Mouse (Mus musculus): ENCODE measurements around the gene Fam234b. TPM values are rescaled to one million over a fixed set of nuclear protein-coding genes. Genes with fewer than 3 reads are reported as not detected.
A peak's percentile ranks its signal among the peaks of the same experiment; 100 is the strongest.

The Fam234b gene
- polyA plus RNA-seq, 1 experiment from 2014 or later: 16.8 TPM

DNA sequence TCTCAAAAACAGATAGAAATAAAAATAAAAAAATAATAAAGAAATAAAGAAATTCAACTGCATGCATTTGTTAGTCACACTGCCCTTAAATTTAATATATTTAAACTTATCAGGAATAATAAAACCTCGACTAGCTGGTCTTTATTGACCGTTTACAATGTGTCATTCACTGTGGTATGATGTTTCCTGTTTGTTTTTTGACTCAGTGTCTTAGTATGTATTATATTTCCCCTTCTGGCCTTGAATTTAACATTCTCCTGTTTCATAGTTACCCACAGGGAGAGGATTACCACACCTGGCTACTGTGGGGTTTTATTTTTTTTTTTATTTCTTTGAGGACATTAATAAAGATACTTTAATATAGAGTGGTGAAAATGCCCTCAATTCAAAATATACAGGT is 64.8 kb downstream of the Fam234b start:
- CTCF ChIA-PET: no interaction called here
- TF ChIP-seq CTCF (IDR thresholded peaks at IDR 0.05): no peak
- POLR2A ChIA-PET: interaction anchor here (0.7 kb wide), 1 partner anchor 480 kb away, joined by 3 read pairs; no protein-coding TSS in a partner anchor
- ATAC-seq (no peak), DNase-seq (ENCODE audit: low read depth, low spot score) (no peak)
- in situ Hi-C loops (cut with MboI; ENCODE audit: low pct_unique_long_range_greater_than_20kb): no loop called here
- no peaks in the 10 kb centered on the region for H3K27me3 ChIP-seq

DNA sequence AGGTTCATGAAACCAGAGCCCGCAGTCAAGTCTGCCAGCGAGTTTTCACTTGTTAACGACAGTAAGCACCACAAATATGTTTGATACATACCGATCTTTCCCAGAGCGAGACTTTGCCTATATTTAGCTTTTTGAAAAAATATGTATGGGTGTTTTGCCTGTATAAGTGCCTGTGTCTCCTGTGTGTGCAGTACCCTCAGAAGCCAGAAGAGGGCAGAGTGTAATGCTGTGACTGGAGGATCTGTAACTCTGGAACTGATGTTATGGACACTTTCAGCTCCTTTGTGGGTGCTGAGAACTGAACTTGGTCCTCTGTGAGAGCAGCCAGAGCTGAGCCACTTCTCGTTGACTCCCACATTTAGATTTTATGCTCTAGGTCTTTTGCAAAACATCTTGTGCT is 66.4 kb downstream of the Fam234b start:
- ChIA-PET CTCF (interaction anchor here (0.7 to 0.9 kb wide), 3 partner anchors 14 to 119 kb away, joined by 3 read pairs; no protein-coding TSS in a partner anchor), POLR2A (no interaction called here)
- ATAC-seq (no peak), DNase-seq (ENCODE audit: low read depth, low spot score) (no peak)
- no peaks in the 10 kb centered on the region for H3K27me3 ChIP-seq
- TF ChIP-seq CTCF (IDR thresholded peaks at IDR 0.05): peak; percentile 50
- in situ Hi-C loops (cut with MboI; ENCODE audit: low pct_unique_long_range_greater_than_20kb): no loop called here

DNA sequence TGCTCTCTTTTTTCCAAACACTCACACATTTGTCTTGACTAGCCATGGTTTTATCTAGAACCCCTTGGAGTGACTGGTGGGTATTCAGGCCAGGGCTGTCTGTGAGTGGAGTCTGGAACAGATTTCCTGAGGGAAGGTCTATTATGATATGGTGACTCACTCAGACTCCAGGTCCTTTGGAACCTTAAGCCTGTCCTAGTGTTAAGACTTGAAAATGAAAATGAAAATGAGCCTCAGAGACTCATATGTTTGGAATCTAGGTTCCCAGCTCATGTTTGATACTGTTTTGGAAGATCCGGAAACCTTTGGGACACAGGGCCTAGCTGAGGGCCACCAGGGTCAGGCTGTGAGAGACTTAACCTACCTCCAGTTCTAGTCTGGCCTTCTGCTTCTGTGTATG is 68.3 kb downstream of the Fam234b start:
- in situ Hi-C loops (cut with MboI; ENCODE audit: low pct_unique_long_range_greater_than_20kb): no loop called here
- no peak for TF ChIP-seq CTCF (IDR thresholded peaks at IDR 0.05)
- DNase-seq (ENCODE audit: low read depth, low spot score) (no peak), ATAC-seq (peak; percentile 31)
- POLR2A ChIA-PET: no interaction called here
- no peaks in the 10 kb centered on the region for H3K27me3 ChIP-seq
- CTCF ChIA-PET: interaction anchor here (0.7 to 2.0 kb wide), 3 partner anchors 25 to 147 kb away, joined by 3 to 4 read pairs (median 3); no protein-coding TSS in a partner anchor

DNA sequence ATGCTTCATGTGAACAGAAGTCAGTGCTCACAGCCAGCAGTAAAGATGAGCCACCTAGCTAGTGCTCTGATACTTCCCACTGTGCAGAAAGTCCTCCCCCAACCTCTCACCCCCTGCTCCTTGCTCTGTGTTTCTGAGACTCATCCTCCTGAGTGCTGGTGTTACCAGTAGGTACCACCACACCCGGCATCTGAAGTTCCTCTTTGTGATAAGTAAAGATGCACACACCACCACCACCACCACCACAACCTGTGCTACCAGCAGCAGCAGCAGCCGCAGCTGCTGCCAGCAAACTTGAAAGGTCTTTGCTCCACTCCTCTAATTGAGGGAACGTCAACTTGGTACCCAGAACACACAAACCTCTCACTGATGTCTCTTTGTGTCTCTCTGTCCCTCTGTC is 69.4 kb downstream of the Fam234b start:
- ChIA-PET POLR2A (no interaction called here), CTCF (interaction anchor here (2.0 kb wide), 1 partner anchor 146 kb away, joined by 4 read pairs; no protein-coding TSS in a partner anchor)
- no peak for TF ChIP-seq CTCF (IDR thresholded peaks at IDR 0.05)
- in situ Hi-C loops (cut with MboI; ENCODE audit: low pct_unique_long_range_greater_than_20kb): no loop called here
- DNase-seq (ENCODE audit: low read depth, low spot score) (no peak), ATAC-seq (no peak)
- H3K27me3 ChIP-seq: no peaks in the 10 kb centered on the region

DNA sequence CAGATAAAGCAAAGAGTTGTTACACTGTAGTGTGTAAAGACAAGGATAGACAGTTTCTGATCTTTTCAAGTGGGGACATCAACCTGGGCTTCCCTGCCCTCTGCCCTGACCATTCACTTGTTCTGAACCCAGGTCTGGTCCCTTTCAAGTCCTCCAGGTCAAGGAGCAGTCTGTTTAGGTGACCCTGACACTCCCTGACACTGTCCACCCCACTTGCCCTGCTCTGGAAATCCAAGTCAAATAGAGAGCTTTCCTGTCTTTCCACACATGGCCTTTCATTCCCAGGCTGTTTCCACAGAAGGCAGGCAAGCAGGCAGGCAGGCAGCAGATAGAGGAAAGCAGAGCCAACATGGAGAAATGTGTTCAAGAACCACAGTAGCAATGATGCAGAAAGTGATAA is 70.6 kb downstream of the Fam234b start:
- ChIA-PET POLR2A (no interaction called here), CTCF (no interaction called here)
- no peaks in the 10 kb centered on the region for H3K27me3 ChIP-seq
- DNase-seq (ENCODE audit: low read depth, low spot score) (no peak), ATAC-seq (no peak)
- TF ChIP-seq CTCF (IDR thresholded peaks at IDR 0.05): no peak
- in situ Hi-C loops (cut with MboI; ENCODE audit: low pct_unique_long_range_greater_than_20kb): no loop called here

DNA sequence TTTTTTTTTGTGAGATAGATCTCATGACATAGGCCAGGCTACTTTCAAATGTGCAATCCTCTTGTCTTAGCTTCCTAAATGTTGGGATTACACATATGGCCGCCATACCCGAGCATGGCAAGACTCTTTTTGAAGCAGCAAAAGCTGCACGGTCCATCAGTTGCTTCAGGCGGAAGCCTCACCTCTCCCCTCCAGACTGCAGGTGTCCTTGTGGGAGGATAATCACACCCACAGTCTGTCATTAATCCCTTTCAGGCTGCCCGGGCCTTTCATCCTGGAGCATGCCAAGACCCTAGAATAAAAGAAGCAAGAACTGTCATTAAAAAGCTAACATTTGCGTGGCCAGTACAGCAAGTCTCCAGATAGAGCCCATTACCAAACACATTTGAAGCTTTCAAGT is 71.8 kb downstream of the Fam234b start:
- no peak for TF ChIP-seq CTCF (IDR thresholded peaks at IDR 0.05)
- ChIA-PET CTCF (no interaction called here), POLR2A (interaction anchor here (0.7 kb wide), 1 partner anchor 260 kb away, joined by 4 read pairs; no protein-coding TSS in a partner anchor)
- in situ Hi-C loops (cut with MboI; ENCODE audit: low pct_unique_long_range_greater_than_20kb): no loop called here
- no peaks in the 10 kb centered on the region for H3K27me3 ChIP-seq
- ATAC-seq: no peak
- DNase-seq (ENCODE audit: low read depth, low spot score): no peak

DNA sequence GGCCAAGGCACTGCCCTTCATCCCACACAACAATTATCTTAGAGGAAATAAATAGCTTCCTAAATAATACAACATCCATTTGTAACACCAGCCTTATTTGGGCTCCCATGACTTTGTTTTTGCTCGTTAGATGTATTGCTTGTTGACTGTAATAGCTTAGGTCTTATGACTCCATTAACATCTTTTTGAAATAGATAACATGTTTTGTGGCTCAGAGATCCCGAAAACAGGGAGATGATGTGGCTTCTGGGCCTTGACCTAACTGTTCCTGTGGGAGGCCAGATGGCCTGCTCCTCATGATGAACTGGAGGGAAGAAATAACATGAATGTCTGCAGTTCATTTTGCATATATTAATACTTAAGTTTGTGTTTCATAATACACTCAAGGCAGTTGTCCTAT is 74.0 kb downstream of the Fam234b start:
- in situ Hi-C loops (cut with MboI; ENCODE audit: low pct_unique_long_range_greater_than_20kb): no loop called here
- ATAC-seq: no peak
- no peak for TF ChIP-seq CTCF (IDR thresholded peaks at IDR 0.05)
- ChIA-PET POLR2A (no interaction called here), CTCF (interaction anchor here (1.0 to 1.3 kb wide), 2 partner anchors 18 to 20 kb away, joined by 3 to 4 read pairs; no protein-coding TSS in a partner anchor)
- DNase-seq (ENCODE audit: low read depth, low spot score): no peak
- H3K27me3 ChIP-seq: no peaks in the 10 kb centered on the region

DNA sequence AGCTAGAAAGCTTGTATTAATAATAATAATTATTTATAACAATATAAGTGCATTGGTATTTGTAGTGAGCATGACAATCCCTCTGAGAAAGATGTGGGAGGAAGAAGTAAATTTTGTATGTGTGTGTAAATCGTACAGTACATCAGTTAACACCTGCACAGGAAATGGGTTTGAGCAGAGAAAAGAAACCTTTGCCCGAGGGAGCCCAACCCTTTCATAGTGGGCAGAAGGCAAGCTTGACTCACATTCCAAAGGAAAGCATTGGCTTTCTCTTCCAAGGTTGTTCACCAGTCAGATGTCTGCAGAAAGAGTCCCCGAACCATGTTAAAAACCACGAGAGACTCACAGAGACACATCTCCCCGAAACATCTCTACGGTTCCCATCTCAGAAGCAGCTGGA is 75.3 kb downstream of the Fam234b start:
- in situ Hi-C loops (cut with MboI; ENCODE audit: low pct_unique_long_range_greater_than_20kb): no loop called here

DNA sequence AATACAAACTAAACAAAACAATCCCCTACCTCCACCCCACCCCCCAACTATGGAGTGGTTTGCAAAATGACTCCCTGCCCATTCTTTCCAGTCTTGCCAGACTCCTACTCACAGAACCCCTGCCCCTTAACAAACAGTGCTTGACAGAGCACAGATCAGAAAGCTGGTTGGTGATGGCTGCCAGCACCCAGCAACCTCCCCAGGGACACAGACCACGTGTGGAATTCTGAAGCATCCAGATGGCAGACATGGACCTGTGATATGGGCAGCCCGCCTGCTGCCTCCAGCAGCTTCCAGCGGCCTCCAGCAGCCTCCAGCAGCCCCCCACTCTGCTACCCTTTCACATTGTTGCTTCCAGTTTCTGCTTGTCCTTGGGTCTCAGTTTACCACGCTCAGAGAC is 77.5 kb downstream of the Fam234b start:
- no peak for ATAC-seq
- in situ Hi-C loops (cut with MboI; ENCODE audit: low pct_unique_long_range_greater_than_20kb): no loop called here
- ChIA-PET POLR2A (no interaction called here), CTCF (interaction anchor here (0.9 to 1.6 kb wide), 2 partner anchors 14 to 16 kb away, joined by 4 to 5 read pairs; no protein-coding TSS in a partner anchor)
- H3K27me3 ChIP-seq: no peaks in the 10 kb centered on the region
- no peak for TF ChIP-seq CTCF (IDR thresholded peaks at IDR 0.05)
- no peak for DNase-seq (ENCODE audit: low read depth, low spot score)

More for the DNA sequence above, 75.3 kb downstream of the Fam234b start:
- DNase-seq (ENCODE audit: low read depth, low spot score): no peak
- no peaks in the 10 kb centered on the region for H3K27me3 ChIP-seq
- ATAC-seq: no peak
- CTCF ChIA-PET: interaction anchor here (1.2 kb wide), 1 partner anchor 16 kb away, joined by 3 read pairs; no protein-coding TSS in a partner anchor
- TF ChIP-seq CTCF (IDR thresholded peaks at IDR 0.05): no peak
- POLR2A ChIA-PET: no interaction called here

DNA sequence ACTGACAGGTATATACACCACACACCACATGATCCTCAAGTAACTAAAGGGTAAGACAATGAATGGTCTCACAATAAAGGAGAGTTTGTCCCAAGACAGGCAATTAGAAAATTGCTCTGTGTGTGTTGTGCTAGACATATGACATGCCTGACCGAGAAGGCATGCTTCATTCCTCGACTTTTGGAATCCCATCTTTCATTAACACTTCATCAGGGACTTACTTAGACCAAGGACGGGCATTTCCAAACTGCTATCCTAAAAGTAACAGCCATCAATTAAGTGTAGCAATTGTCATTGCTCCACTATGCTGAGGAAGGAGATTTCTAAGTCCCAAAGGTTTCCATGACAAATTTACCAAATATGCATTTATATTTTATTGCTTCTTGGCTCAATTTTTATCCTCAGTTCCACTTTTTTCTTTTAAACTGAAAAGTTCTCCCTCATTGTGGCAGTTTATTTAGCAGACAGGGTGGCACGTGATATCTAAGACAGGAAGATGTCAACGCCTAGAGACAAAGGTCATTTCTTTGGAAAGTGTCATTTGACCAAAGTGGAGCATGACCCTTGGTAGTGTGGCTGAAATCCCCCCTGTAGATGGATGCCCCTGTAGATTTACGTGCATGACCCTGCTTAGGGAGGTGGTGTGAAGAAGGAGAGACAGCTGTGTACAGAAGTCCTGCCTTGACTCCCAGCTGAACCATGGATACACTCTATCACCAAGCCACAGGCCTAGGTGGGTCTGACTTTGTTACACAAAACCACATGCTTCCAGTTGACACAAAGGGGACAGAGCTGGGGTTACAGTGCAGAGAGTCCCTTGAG is 78.9 kb downstream of the Fam234b start:
- ChIA-PET CTCF (interaction anchor here (1.2 kb wide), 1 partner anchor 17 kb away, joined by 3 read pairs; no protein-coding TSS in a partner anchor), POLR2A (interaction anchor here (1.0 kb wide), 1 partner anchor 26 kb away, joined by 3 read pairs; no protein-coding TSS in a partner anchor)
- in situ Hi-C loops (cut with MboI; ENCODE audit: low pct_unique_long_range_greater_than_20kb): no loop called here
- TF ChIP-seq CTCF (IDR thresholded peaks at IDR 0.05): no peak
- no peaks in the 10 kb centered on the region for H3K27me3 ChIP-seq
- DNase-seq (ENCODE audit: low read depth, low spot score) (no peak), ATAC-seq (no peak)

DNA sequence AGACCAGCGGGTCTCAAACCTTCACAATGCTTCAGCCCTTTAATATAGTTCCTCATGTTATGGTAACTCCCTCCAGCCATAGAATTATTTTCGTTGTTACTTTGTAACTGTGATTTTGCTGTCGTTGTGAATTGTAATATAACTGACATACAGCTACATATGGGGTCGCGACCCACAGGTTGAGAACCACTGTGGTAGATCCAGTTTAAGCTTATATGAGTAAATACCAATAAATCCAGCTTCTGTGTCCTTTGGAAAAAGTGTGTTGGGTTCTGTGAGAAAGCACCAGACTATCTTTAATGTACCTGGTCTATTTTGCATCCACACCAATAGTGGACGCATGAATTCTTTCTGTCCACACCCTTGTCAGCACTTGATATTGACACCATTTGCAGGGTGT is 80.5 kb downstream of the Fam234b start:
- ChIA-PET POLR2A (no interaction called here), CTCF (interaction anchor here (1.0 to 1.2 kb wide), 4 partner anchors 10 to 17 kb away, joined by 3 to 4 read pairs (median 4); no protein-coding TSS in a partner anchor)
- no peaks in the 10 kb centered on the region for H3K27me3 ChIP-seq
- ATAC-seq: no peak
- DNase-seq (ENCODE audit: low read depth, low spot score): no peak
- TF ChIP-seq CTCF (IDR thresholded peaks at IDR 0.05): no peak
- in situ Hi-C loops (cut with MboI; ENCODE audit: low pct_unique_long_range_greater_than_20kb): no loop called here
